Mouse (Mus musculus) testis, adult 2 months (tissue): ENCODE data around the gene Olfml1. TPM values are rescaled to one million over a fixed set of nuclear protein-coding genes. Genes with fewer than 3 reads are reported as not detected.

Experiments used
- H3K27ac ChIP-seq: fragments of 200-500 bp; 2 replicates; pipeline ENCODE4 v1.5.1; 2012; ENCODE audit warnings: low read depth, low read length; ENCODE audit not compliant: control insufficient read depth, insufficient read depth
- H3K27me3 ChIP-seq: fragments of 200-500 bp; 2 replicates; pipeline ENCODE4 v1.6.1; 2012; ENCODE audit warnings: mild to moderate bottlenecking, low read length, moderate library complexity; ENCODE audit not compliant: control insufficient read depth, insufficient read depth
- H3K36me3 ChIP-seq: fragments of 200-500 bp; 2 replicates; pipeline ENCODE4 v1.6.1; 2012; ENCODE audit warnings: mild to moderate bottlenecking, low read length; ENCODE audit not compliant: control insufficient read depth, insufficient read depth
- H3K4me1 ChIP-seq: fragments of 200-500 bp; 2 replicates; pipeline ENCODE4 v1.6.1; 2012; ENCODE audit warnings: low read length; ENCODE audit not compliant: control insufficient read depth, insufficient read depth
- H3K4me3 ChIP-seq: fragments of 200-500 bp; 2 replicates; pipeline ENCODE4 v1.5.1; 2012; ENCODE audit warnings: low read depth, mild to moderate bottlenecking, low read length, moderate library complexity, mixed read lengths; ENCODE audit not compliant: control insufficient read depth
- CTCF ChIP-seq: fragments of 200-500 bp; IDR thresholded peaks from 2 replicates; pipeline ENCODE4 v1.5.1; 2012; ENCODE audit warnings: low read depth, mild to moderate bottlenecking, inconsistent platforms, low read length, moderate library complexity; ENCODE audit not compliant: control insufficient read depth, insufficient read depth, insufficient replicate concordance
- POLR2A ChIP-seq: fragments of 200-500 bp; IDR thresholded peaks from 2 replicates; pipeline ENCODE4 v1.6.1; 2012; ENCODE audit warnings: low read depth, mild to moderate bottlenecking, inconsistent platforms, low read length, moderate library complexity; ENCODE audit not compliant: control insufficient read depth
- polyA plus RNA-seq: library from polyadenylated mRNA; depleted of rRNA; stranded (reverse); fragments of >200 nt; gene quantifications from 2 replicates; pipeline ENCODE4 v1.2.3, GENCODE M21; 2012; rRNA removed

Olfml1 gene
- polyA plus RNA-seq: 0.51 and 0.70 TPM in 2 replicates

- TF ChIP-seq POLR2A: no peak
- no peak for TF ChIP-seq CTCF
- Histone ChIP-seq H3K27me3 (no peaks in the 10 kb centered on the region), H3K4me1 (no peaks in the 10 kb centered on the region), H3K27ac (0 out of 2 replicates have a peak within 1 kb of the TSS, but pooled peaks have one; percentile 23), H3K4me3 (peak within 1 kb of the TSS; percentile 23), H3K36me3 (no peaks in the 10 kb centered on the region)
Observed at GRCm38 (mm10) chr7:107567261-107567671, at the start of gene Olfml1. TSS of gene Olfml1 (plus strand) at chr7:107567446.

- Histone ChIP-seq H3K27ac (no peak overlapping the region), H3K4me3 (no peak overlapping the region), H3K36me3 (no peaks in the 10 kb centered on the region), H3K4me1 (no peaks in the 10 kb centered on the region), H3K27me3 (no peaks in the 10 kb centered on the region)
- TF ChIP-seq CTCF (no peak), POLR2A (no peak)
Observed at GRCm38 (mm10) chr7:107519256-107520025, 47.8 kb upstream of the Olfml1 start.

- Histone ChIP-seq H3K4me1 (no peaks in the 10 kb centered on the region), H3K27ac (no peak overlapping the region), H3K27me3 (no peaks in the 10 kb centered on the region), H3K4me3 (no peak overlapping the region), H3K36me3 (no peaks in the 10 kb centered on the region)
- TF ChIP-seq CTCF (no peak), POLR2A (no peak)
Observed at GRCm38 (mm10) chr7:107521411-107521810, 45.8 kb upstream of the Olfml1 start.

GRCm38 (mm10) chr7:107526299-107526698, 40.9 kb upstream of the Olfml1 start:
- no peak overlapping the region for H3K4me3 ChIP-seq
- no peaks in the 10 kb centered on the region for H3K4me1 ChIP-seq
- no peaks in the 10 kb centered on the region for H3K27me3 ChIP-seq
- TF ChIP-seq POLR2A: no peak
- TF ChIP-seq CTCF: peak; percentile 21; the same call in 1 of the 2 replicates
- no peaks in the 10 kb centered on the region for H3K36me3 ChIP-seq
- H3K27ac ChIP-seq: no peak overlapping the region

DNA sequence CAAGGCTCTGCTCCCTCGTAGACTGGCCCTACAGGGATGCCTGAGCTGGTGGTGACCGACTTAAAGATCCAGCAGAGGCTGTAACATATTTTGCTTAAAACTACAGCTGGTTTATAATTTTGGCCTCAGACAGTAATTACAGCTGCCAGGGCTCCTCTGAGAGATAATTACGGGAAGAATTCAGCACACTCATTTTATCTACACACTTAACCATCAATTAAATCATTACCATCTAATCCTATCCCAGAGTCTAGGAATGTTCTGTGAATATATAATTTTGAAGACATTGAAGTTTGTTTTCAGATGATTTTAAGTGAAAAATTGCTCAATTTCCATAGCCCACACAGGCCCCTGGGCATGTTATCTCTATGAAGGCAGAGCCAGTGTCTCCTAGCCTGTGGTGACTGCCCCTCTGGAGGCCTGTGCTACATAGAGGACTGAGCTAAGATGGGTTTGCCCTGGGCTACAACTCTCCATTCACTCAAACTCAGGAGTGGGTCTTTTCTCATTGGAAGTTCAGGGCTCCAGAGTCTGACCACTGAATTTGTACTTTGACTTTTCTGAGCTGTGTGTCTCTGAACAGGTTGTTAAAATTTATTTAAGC, 39.0 kb upstream of the Olfml1 start:
- Histone ChIP-seq H3K27me3 (no peaks in the 10 kb centered on the region), H3K4me3 (no peak overlapping the region)
- TF ChIP-seq POLR2A (no peak), CTCF (no peak)

DNA sequence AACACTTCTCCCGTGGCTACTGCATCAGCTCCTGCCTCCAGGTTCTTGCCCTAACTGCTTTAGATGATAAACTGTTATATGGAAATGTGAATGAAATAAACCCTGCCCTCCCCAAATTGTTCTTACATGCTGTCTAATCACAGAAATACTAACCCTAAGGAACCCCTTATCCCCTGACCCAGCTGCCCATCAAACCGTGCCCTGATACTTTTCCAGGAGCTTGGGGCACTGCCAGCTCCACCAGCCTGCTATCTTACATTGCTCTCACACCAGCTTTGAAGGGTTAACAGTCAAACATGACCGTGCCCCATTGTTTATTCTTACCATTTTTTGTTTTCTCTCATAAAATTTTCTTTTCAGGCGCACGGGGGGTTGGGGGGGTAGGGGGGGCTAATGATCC, 37.9 kb upstream of the Olfml1 start:
- no peak for TF ChIP-seq POLR2A
- TF ChIP-seq CTCF: no peak
- H3K36me3 ChIP-seq: no peaks in the 10 kb centered on the region

More for the DNA sequence above, 39.0 kb upstream of the Olfml1 start:
- no peaks in the 10 kb centered on the region for H3K36me3 ChIP-seq
- no peaks in the 10 kb centered on the region for H3K4me1 ChIP-seq
- H3K27ac ChIP-seq: no peak overlapping the region

DNA sequence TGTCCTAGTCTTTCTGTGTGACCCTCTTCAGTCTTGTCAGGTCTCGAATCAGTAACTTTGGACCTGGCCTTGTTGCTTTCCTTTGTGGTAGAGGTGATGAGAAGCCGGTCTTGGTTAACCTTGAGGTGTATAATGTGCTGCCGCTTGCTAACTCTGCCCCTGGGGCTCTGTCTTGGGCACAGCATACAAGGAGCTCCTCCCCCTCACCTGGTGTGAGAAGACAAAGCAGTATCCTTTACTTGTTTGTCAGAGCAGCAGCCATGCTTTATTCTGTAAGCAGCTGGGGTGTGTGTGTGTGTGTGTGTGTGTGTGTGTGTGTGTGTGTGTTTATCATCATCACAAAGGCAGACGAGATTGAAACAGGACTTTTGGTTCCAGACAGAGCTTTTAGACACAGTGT, 31.9 kb upstream of the Olfml1 start:
- Histone ChIP-seq H3K4me3 (no peak overlapping the region), H3K36me3 (no peaks in the 10 kb centered on the region), H3K27me3 (no peaks in the 10 kb centered on the region), H3K4me1 (no peaks in the 10 kb centered on the region), H3K27ac (no peak overlapping the region)
- TF ChIP-seq CTCF (no peak), POLR2A (no peak)

More for the DNA sequence above, 37.9 kb upstream of the Olfml1 start:
- Histone ChIP-seq H3K4me3 (no peak overlapping the region), H3K4me1 (no peaks in the 10 kb centered on the region), H3K27me3 (no peaks in the 10 kb centered on the region), H3K27ac (no peak overlapping the region)
